Mouse (Mus musculus) heart, adult 18-20 months (tissue): Measurements from ENCODE around the gene Vmn1r116. TPM values are rescaled to one million over a fixed set of nuclear protein-coding genes. Genes with fewer than 3 reads are reported as not detected.
"Not testable (repeated sequence)": the region's sequence is repeated elsewhere in the genome, so short reads cannot be mapped to it uniquely, and the experiment has no call there.

ENCODE experiments used
- DNase-seq, 2 experiments: peaks; one replicate each; pipeline ENCODE4 v3.0.0; 2021 to 2022; ENCODE audit warnings: mixed read lengths in 1 of 2
- long read RNA-seq, 2 experiments: library from polyadenylated mRNA; stranded (forward); transcript quantifications; one replicate each; pipeline ENCODE4 v2.0.0; 2021
- total RNA-seq, 2 experiments: library from RNA; stranded (reverse); gene quantifications; 2 replicates each; pipeline ENCODE4 v1.2.3; 2021

Vmn1r116 gene
- not detected for total RNA-seq
- long read RNA-seq, experiment 1 = 0 reads
- long read RNA-seq, experiment 2 = 0 reads

- DNase-seq = not testable (repeated sequence)
Measured at GRCm38 (mm10) chr7:20871956-20872355, at the start of gene Vmn1r116. Vmn1r116 (plus strand) TSS chr7:20872256.

- DNase-seq = not testable (repeated sequence)
Measured at GRCm38 (mm10) chr7:20844885-20845284, 27.2 kb upstream of the Vmn1r116 start, which contains the start of gene Vmn1r115. Vmn1r115 (minus strand) TSS chr7:20844985.

GRCm38 (mm10) chr7:20884021-20884420 lies 12.0 kb downstream of the Vmn1r116 start, which contains the start of gene Vmn1r117:
Vmn1r117 (minus strand) TSS chr7:20884121.
- DNase-seq = not testable (repeated sequence)

GRCm38 (mm10) chr7:20912247-20912646 lies 40.2 kb downstream of the Vmn1r116 start, which contains the start of gene Vmn1r118:
Vmn1r118 (minus strand) TSS chr7:20912347.
- DNase-seq = not testable (repeated sequence)

Other genes with a start within 250 kb of the Vmn1r116 start
- not detected for gene Vmn1r107, start 203.3 kb upstream of the Vmn1r116 start, total RNA-seq
- gene Vmn1r111, start 169.0 kb upstream of the Vmn1r116 start, total RNA-seq = not detected
- gene Gm10668, start 141.6 kb upstream of the Vmn1r116 start, total RNA-seq = not detected
- gene Vmn1r112, start 101.1 kb upstream of the Vmn1r116 start, total RNA-seq = not detected
- gene Vmn1r113, start 85.0 kb upstream of the Vmn1r116 start, total RNA-seq = not detected
- gene Vmn1r114, start 60.1 kb upstream of the Vmn1r116 start, total RNA-seq = not detected
- not detected for gene Vmn1r115, start 27.3 kb upstream of the Vmn1r116 start, total RNA-seq
- gene Vmn1r117, start 11.9 kb downstream of the Vmn1r116 start, total RNA-seq = not detected
- gene Vmn1r118, start 40.1 kb downstream of the Vmn1r116 start, total RNA-seq = not detected
- not detected for gene Vmn1r119, start 140.2 kb downstream of the Vmn1r116 start, total RNA-seq
- not detected for gene Vmn1r120, start 181.5 kb downstream of the Vmn1r116 start, total RNA-seq
- not detected for gene Vmn1r121, start 226.3 kb downstream of the Vmn1r116 start, total RNA-seq